Mouse (Mus musculus) CD4-positive, CD25-positive, alpha-beta regulatory T cell, adult 2 months (primary cell): ENCODE measurements around the gene Meox1.

Source experiments
- DNase-seq: peaks from one replicate; pipeline ENCODE4 v3.0.0-alpha.2; 2012; ENCODE audit warnings: low read depth, low spot score

Gene Meox1

GRCm38 (mm10) chr11:101855950-101856712 lies 38.0 kb downstream of the Meox1 start:
- no peak for DNase-seq

GRCm38 (mm10) chr11:101851042-101851441 lies 43.1 kb downstream of the Meox1 start:
- no peak for DNase-seq

- no peak for DNase-seq
These were observed 44.9 kb downstream of the Meox1 start for GRCm38 (mm10) chr11:101849286-101849685.

GRCm38 (mm10) chr11:101847509-101847908 lies 46.7 kb downstream of the Meox1 start:
- no peak for DNase-seq

GRCm38 (mm10) chr11:101842773-101843163 lies 51.4 kb downstream of the Meox1 start:
- DNase-seq, result no peak

- no peak for DNase-seq
These were observed 52.0 kb downstream of the Meox1 start for GRCm38 (mm10) chr11:101841998-101842772.

- peak; percentile 7 for DNase-seq
These were observed 53.8 kb downstream of the Meox1 start for GRCm38 (mm10) chr11:101840405-101840804.

GRCm38 (mm10) chr11:101839426-101839825 lies 54.7 kb downstream of the Meox1 start:
- DNase-seq, result no peak

GRCm38 (mm10) chr11:101832001-101832400 lies 62.2 kb downstream of the Meox1 start:
- no peak for DNase-seq

- no peak for DNase-seq
These were observed 63.6 kb downstream of the Meox1 start for GRCm38 (mm10) chr11:101830616-101831015.

- DNase-seq, result no peak
These were observed 64.1 kb downstream of the Meox1 start for GRCm38 (mm10) chr11:101830112-101830511.

GRCm38 (mm10) chr11:101828718-101829117 lies 65.5 kb downstream of the Meox1 start:
- no peak for DNase-seq
